Mouse (Mus musculus) c-Kit-positive CD71-negative TER-119-negative erythroid progenitor cells, embryonic 14.5 days (primary cell): Measurements from ENCODE around the gene Bcl11b.

Experiments used
- DNase-seq: peaks from one replicate; pipeline ENCODE4 v3.0.0-alpha.2; 2013; ENCODE audit warnings: low read depth

The Bcl11b gene

GRCm38 (mm10) chr12:107997901-107998300, 5.5 kb downstream of the Bcl11b start:
- DNase-seq, result no peak

- DNase-seq, result no peak
Measured at GRCm38 (mm10) chr12:107997241-107997640, 6.2 kb downstream of the Bcl11b start.

- DNase-seq, result no peak
Measured at GRCm38 (mm10) chr12:107996773-107997172, 6.6 kb downstream of the Bcl11b start.

- DNase-seq, result no peak
Measured at GRCm38 (mm10) chr12:107996216-107996615, 7.2 kb downstream of the Bcl11b start.

GRCm38 (mm10) chr12:107994421-107994820, 9.0 kb downstream of the Bcl11b start:
- DNase-seq, result no peak

GRCm38 (mm10) chr12:107993029-107993428, 10.4 kb downstream of the Bcl11b start:
- DNase-seq, result no peak

GRCm38 (mm10) chr12:107991191-107991590, 12.2 kb downstream of the Bcl11b start:
- no peak for DNase-seq

GRCm38 (mm10) chr12:107983211-107983610, 20.2 kb downstream of the Bcl11b start:
- no peak for DNase-seq

GRCm38 (mm10) chr12:107982306-107982705, 21.1 kb downstream of the Bcl11b start:
- no peak for DNase-seq

GRCm38 (mm10) chr12:107981231-107981630, 22.2 kb downstream of the Bcl11b start:
- DNase-seq, result no peak

- no peak for DNase-seq
Measured at GRCm38 (mm10) chr12:107980261-107980961, 23.0 kb downstream of the Bcl11b start.

- DNase-seq, result no peak
Measured at GRCm38 (mm10) chr12:107979710-107980260, 23.6 kb downstream of the Bcl11b start.

- no peak for DNase-seq
Measured at GRCm38 (mm10) chr12:107978736-107979255, 24.6 kb downstream of the Bcl11b start.

- no peak for DNase-seq
Measured at GRCm38 (mm10) chr12:107978063-107978462, 25.3 kb downstream of the Bcl11b start.

- DNase-seq, result no peak
Measured at GRCm38 (mm10) chr12:107977534-107977933, 25.9 kb downstream of the Bcl11b start.

- no peak for DNase-seq
Measured at GRCm38 (mm10) chr12:107977086-107977485, 26.3 kb downstream of the Bcl11b start.

GRCm38 (mm10) chr12:107976571-107977001, 26.8 kb downstream of the Bcl11b start:
- no peak for DNase-seq

- DNase-seq, result no peak
Measured at GRCm38 (mm10) chr12:107975897-107976570, 27.4 kb downstream of the Bcl11b start.

GRCm38 (mm10) chr12:107975479-107975896, 27.9 kb downstream of the Bcl11b start:
- no peak for DNase-seq

GRCm38 (mm10) chr12:107974504-107974903, 28.9 kb downstream of the Bcl11b start:
- DNase-seq, result no peak

GRCm38 (mm10) chr12:107973556-107974140, 29.8 kb downstream of the Bcl11b start:
- no peak for DNase-seq

- DNase-seq, result no peak
Measured at GRCm38 (mm10) chr12:107971081-107971780, 32.2 kb downstream of the Bcl11b start.
